Mouse (Mus musculus) small intestine, adult 2 months (tissue): ENCODE measurements around the gene Luc7l3.

Experiments
- CTCF ChIP-seq: fragments of 200-500 bp; IDR thresholded peaks from 2 replicates; pipeline ENCODE4 v1.5.1; 2012; ENCODE audit warnings: low read depth, mild to moderate bottlenecking, control low read depth, inconsistent platforms, low read length, moderate library complexity, mixed read lengths; ENCODE audit not compliant: insufficient replicate concordance, insufficient read length; ENCODE audit errors: extremely low read depth
- POLR2A ChIP-seq: fragments of 200-500 bp; IDR thresholded peaks from 2 replicates; pipeline ENCODE4 v1.6.1; 2012; ENCODE audit warnings: low read depth, mild to moderate bottlenecking, control low read depth, inconsistent platforms, low read length, moderate library complexity

DNA sequence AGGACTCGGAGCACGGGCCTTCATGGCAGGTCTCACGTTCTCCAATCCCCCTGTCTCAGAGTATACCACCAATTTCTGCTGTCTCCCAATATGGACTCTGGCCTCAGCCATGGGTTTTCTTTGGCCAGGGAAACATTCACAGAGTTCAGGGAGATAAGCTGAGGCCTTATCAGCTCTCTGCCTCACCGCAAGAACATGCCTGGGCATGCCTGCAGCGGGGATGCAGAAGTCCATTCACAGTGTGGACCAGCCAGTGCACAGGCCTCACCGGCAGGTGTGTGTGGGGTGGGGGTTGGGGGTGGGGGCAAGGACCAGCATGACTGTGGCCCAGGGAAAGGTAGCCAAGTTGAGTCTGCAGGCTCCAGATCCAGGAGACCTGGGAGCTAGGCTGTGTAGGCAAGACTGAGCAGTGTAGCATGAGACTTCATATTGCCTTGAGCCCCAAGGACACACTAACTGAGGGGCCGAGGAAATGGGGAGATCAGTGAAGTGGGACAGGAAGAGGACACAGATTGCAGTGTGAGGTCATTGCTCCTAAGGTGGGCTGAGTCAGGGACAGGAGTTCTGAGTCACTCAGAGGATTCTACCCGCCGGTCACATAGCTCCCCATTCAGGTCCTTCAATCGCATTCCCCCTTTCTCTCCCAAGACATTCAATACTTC lies 47.5 kb downstream of the Luc7l3 start:
- TF ChIP-seq CTCF = no peak
- TF ChIP-seq POLR2A = no peak
